Mouse (Mus musculus): ENCODE data around the gene Cox5a. TPM values are rescaled to one million over a fixed set of nuclear protein-coding genes. Genes with fewer than 3 reads are reported as not detected.

Cox5a gene
- total and polyA plus RNA-seq, 3 experiments: 179 to 255 (median 229) TPM

- TF ChIP-seq ZKSCAN1 (IDR thresholded peaks at IDR 0.05; ENCODE audit: borderline replicate concordance, low read depth, low read length) (no peak), GABPA (IDR thresholded peaks at IDR 0.05; ENCODE audit: insufficient replicate concordance, low read depth, low read length) (no peak; the same call in 1 of the 2 replicates), ETS1 (conservative IDR thresholded peaks at IDR 0.05; ENCODE audit: low read depth, low read length) (no peak), CHD2 (IDR thresholded peaks at IDR 0.05; ENCODE audit: low read length) (no peak; the same call in 1 of the 2 replicates), MAX (IDR thresholded peaks at IDR 0.05; ENCODE audit: low read length) (peak; percentile 80), MYC (IDR thresholded peaks at IDR 0.05; ENCODE audit: low read depth, low read length) (peak; percentile 65; the same call in 1 of the 2 replicates), UBTF (IDR thresholded peaks at IDR 0.05; ENCODE audit: low read depth, low read length) (peak; percentile 78; the same call in 1 of the 2 replicates)
These were observed 16.1 kb downstream of the Cox5a start, which contains the start of gene Fam219b (continued) for GRCm38 (mm10) chr9:57537044-57537727.

DNA sequence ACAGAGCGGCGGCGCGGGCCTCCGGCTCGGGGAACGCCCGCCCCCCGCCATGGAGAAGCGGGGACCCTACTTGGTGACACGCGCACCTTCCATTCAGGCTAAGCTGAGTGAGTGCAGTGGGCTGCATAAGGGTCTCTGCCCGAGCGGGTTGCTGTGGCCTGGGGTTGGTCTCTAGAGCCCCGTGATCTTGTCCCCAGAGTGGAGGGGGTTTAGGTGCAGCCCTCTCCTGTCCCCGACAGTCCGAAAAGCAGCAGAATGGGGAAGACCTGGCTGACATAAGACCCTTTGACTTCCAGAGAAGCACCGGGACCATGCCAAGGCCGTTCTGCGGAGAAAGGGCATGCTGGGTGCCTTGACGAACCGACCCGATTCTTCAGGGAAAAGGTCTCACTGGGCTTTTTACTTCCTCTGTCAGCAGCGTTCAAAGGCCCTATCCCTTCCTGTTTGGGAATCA lies 16.7 kb downstream of the Cox5a start:
- H3K27me3 ChIP-seq (replicated peaks): no peaks in the 10 kb centered on the region
- peak overlapping the region; percentile 79 for H3K9ac ChIP-seq (ENCODE audit: insufficient read depth, low read depth)
- H3K36me3 ChIP-seq (replicated peaks in 1 of 2; ENCODE audit: control insufficient read depth in 1 of 2, insufficient read depth in 1 of 2, low read length in 1 of 2): peaks cover 35 to 64% of the 10 kb centered on the region in 2 experiments
- H3K79me2 ChIP-seq (replicated peaks; ENCODE audit: control insufficient read depth, extremely low read depth, insufficient read depth, poor library complexity, severe bottlenecking): peaks cover 10% of the 10 kb centered on the region
- no peak for DNase-seq (ENCODE audit: extremely low read depth)
- H3K4me3 ChIP-seq (replicated peaks in 1 of 3; ENCODE audit: low read depth in 2 of 3, low read length in 2 of 3, poor library complexity in 1 of 3): peak overlapping the region; percentile 82 to 95 (median 90)
- H3K27ac ChIP-seq (ENCODE audit: insufficient read depth, low read depth): peak overlapping the region; percentile 26; the same call in 1 of the 2 replicates
- dilution Hi-C loops (cut with MboI; ENCODE audit: extremely low pct_ligation_motif_present, extremely low pct_unique_long_range_greater_than_20kb, low sequenced_read_pairs) (no loop called here), in situ Hi-C loops (cut with MboI; ENCODE audit: low pct_ligation_motif_present, low pct_unique_long_range_greater_than_20kb, low sequenced_read_pairs) (no loop called here)
- no peaks in the 10 kb centered on the region for H3K9me3 ChIP-seq (replicated peaks; ENCODE audit: low read length)
- H3K4me1 ChIP-seq (ENCODE audit: control insufficient read depth in 1 of 2, insufficient read depth in 2 of 2): peaks cover 7 to 24% of the 10 kb centered on the region in 2 experiments
- TF ChIP-seq ZC3H11A (IDR thresholded peaks at IDR 0.05; ENCODE audit: low read depth, low read length) (no peak), TBP (conservative IDR thresholded peaks at IDR 0.05; ENCODE audit: low read depth, low read length) (no peak), CHD1 (IDR thresholded peaks at IDR 0.05; ENCODE audit: low read depth, low read length) (no peak), POLR2AphosphoS2 (IDR thresholded peaks at IDR 0.05; ENCODE audit: low read depth, low read length) (peak; percentile 55; the same call in 1 of the 2 replicates), MAX (IDR thresholded peaks at IDR 0.05; ENCODE audit: low read length) (0 out of 2 replicates have a peak, but pooled peaks have one; percentile 7), MXI1 (IDR thresholded peaks at IDR 0.05; ENCODE audit: low read depth, low read length) (peak; percentile 73; the same call in 1 of the 2 replicates), KAT2A (IDR thresholded peaks at IDR 0.05; ENCODE audit: insufficient replicate concordance, low read length) (no peak), SIN3A (IDR thresholded peaks at IDR 0.05; ENCODE audit: low read length) (0 out of 2 replicates have a peak, but pooled peaks have one; percentile 10), E2F4 (IDR thresholded peaks at IDR 0.05; ENCODE audit: insufficient replicate concordance, low read depth, low read length) (no peak), MYC (IDR thresholded peaks at IDR 0.05; ENCODE audit: low read depth, low read length) (0 out of 2 replicates have a peak, but pooled peaks have one; percentile 1), ZKSCAN1 (IDR thresholded peaks at IDR 0.05; ENCODE audit: borderline replicate concordance, low read depth, low read length) (no peak), NRF1 (IDR thresholded peaks at IDR 0.05; ENCODE audit: low read depth, low read length) (no peak), JUND (conservative IDR thresholded peaks at IDR 0.05; ENCODE audit: low read depth, low read length) (no peak), ZMIZ1 (IDR thresholded peaks at IDR 0.05; ENCODE audit: low read depth, low read length) (no peak), UBTF (IDR thresholded peaks at IDR 0.05; ENCODE audit: low read depth, low read length) (no peak; the same call in 1 of the 2 replicates), BHLHE40 (IDR thresholded peaks at IDR 0.05; ENCODE audit: low read depth, low read length) (no peak)
- peak overlapping the region; percentile 90 for H3K4me2 ChIP-seq (ENCODE audit: insufficient read depth, low read depth, poor library complexity, severe bottlenecking)
